Mouse (Mus musculus) embryonic facial prominence, embryonic 14.5 days (tissue): Measurements from ENCODE around the gene Ldah. TPM values are rescaled to one million over a fixed set of nuclear protein-coding genes. Genes with fewer than 3 reads are reported as not detected.
"Not testable (repeated sequence)": the region's sequence is repeated elsewhere in the genome, so short reads cannot be mapped to it uniquely, and the experiment has no call there.

Experiments used
- ATAC-seq: fragments of 200-750 bp; cut with Nextera tagmentation; 2 replicates; pipeline ENCODE4 v1.8.0; 2017; ENCODE audit warnings: low read depth, moderate number of reproducible peaks, moderate TSS enrichment
- DNase-seq: peaks from one replicate; pipeline ENCODE4 v3.0.0-alpha.2; 2015; ENCODE audit warnings: low spot score
- H3K27ac ChIP-seq: fragments of 300-500 bp; sonication (generic); replicated peaks from 2 replicates; pipeline ENCODE4 v1.5.1; 2014; ENCODE audit warnings: low read depth, mild to moderate bottlenecking, low read length, moderate library complexity
- H3K27me3 ChIP-seq: fragments of 300-500 bp; sonication (generic); replicated peaks from 2 replicates; pipeline ENCODE4 v1.6.1; 2014; ENCODE audit warnings: low read length; ENCODE audit not compliant: control insufficient read depth, insufficient read depth
- H3K36me3 ChIP-seq: fragments of 300-500 bp; sonication (generic); 2 replicates; pipeline ENCODE4 v1.6.1; 2014; ENCODE audit warnings: low read length, mixed read lengths; ENCODE audit not compliant: control insufficient read depth, insufficient read depth
- H3K4me1 ChIP-seq: fragments of 300-500 bp; sonication (generic); 2 replicates; pipeline ENCODE4 v1.6.1; 2014; ENCODE audit warnings: antibody characterized with exemption, low read length; ENCODE audit not compliant: control insufficient read depth, insufficient read depth
- H3K4me2 ChIP-seq: fragments of 300-500 bp; sonication (generic); 2 replicates; pipeline ENCODE4 v1.6.1; 2014; ENCODE audit warnings: low read depth, mild to moderate bottlenecking, low read length, moderate library complexity, mixed read lengths
- H3K4me3 ChIP-seq: fragments of 300-500 bp; sonication (generic); 2 replicates; pipeline ENCODE4 v1.5.1; 2014; ENCODE audit warnings: low read depth, mild to moderate bottlenecking, low read length
- H3K9ac ChIP-seq: fragments of 300-500 bp; sonication (generic); 2 replicates; pipeline ENCODE4 v1.6.1; 2014; ENCODE audit warnings: low read depth, mild to moderate bottlenecking, low read length, moderate library complexity, mixed read lengths
- H3K9me3 ChIP-seq: fragments of 300-500 bp; sonication (generic); 2 replicates; pipeline ENCODE4 v1.6.1; 2016; ENCODE audit warnings: low read length; ENCODE audit not compliant: control insufficient read depth
- WGBS: fragments of 180-500 bp; shearing (Covaris S2); extraction: QIAGEN DNeasy Blood & Tissue Kit; methylation state at CpG from one replicate; pipeline ENCODE4 v1.1.7; 2014; 5-methylcytosine and 5-hydroxymethylcytosine counted together
- polyA plus RNA-seq: library from polyadenylated mRNA; unstranded; fragments of >200 nt; fragmentation: Nextera tagmentation; extraction: Ambion mirVana; gene quantifications from 2 replicates; pipeline ENCODE4 v1.2.1, GENCODE M21; 2014

Gene Ldah
- 41.7 and 46.9 TPM in 2 replicates for polyA plus RNA-seq

DNA sequence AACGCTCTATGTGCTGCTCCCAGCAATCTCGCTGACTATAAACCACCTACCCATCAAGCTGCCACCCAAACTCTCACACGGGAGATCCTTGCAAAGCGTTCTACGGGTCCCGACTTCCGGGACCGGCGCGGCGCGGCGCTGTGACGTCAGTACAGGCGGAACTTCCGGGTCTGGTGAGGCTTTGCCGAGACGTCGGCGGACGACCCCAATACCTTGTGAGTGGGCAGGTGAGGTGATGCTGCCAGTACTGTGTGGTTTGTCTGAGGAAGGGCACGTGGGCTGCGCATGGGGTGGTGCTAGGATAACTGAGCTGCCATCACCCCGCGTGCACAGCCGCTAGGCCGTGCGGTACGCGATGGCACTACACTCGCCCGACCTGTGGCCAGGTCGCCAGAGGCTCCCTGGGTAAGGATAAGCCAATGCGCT, at the start of gene Ldah:
Ldah (plus strand) TSS at position 130 of the 426 bp plus-strand sequence.
- H3K9ac ChIP-seq = peak within 1 kb of the TSS; percentile 80
- H3K4me1 ChIP-seq = 0 out of 2 replicates have a peak, but pooled peaks cover 4% of the 10 kb centered on the region
- under 1% methylated on average over 32 of the region's 34 CpGs for WGBS
- 0 out of 2 replicates have a peak, but pooled peaks cover 4% of the 10 kb centered on the region for H3K9me3 ChIP-seq
- H3K27ac ChIP-seq = no peak within 1 kb of the TSS; the same call in 1 of the 2 replicates
- peak within 1 kb of the TSS; percentile 66 for H3K4me2 ChIP-seq
- H3K4me3 ChIP-seq = peak within 1 kb of the TSS; percentile 75
- peak; percentile 98 for ATAC-seq
- no peaks in the 10 kb centered on the region for H3K36me3 ChIP-seq
- DNase-seq = peak; percentile 92
- no peaks in the 10 kb centered on the region for H3K27me3 ChIP-seq

DNA sequence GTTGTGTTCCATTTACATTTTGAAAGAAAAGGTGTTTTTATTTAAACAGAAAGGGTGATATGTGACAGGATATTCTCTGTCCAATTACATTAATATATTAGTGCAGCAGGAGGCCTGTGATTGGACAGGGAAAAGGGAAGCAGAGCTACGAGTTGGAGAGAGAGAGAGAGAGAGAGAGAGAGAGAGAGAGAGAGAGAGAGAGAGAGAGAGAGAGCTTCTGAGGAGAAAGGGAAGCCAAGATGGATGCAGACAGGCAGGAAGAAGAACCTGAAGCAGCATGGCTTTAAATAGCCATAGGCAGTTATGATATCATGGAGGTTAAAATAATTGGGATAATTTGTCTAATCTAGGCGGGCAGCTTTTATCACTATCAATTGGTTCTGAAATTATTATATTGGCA, 40.2 kb upstream of the Ldah start:
- H3K4me3 ChIP-seq = no peak overlapping the region
- H3K27ac ChIP-seq = no peak overlapping the region
- no peaks in the 10 kb centered on the region for H3K36me3 ChIP-seq
- no peaks in the 10 kb centered on the region for H3K9me3 ChIP-seq
- H3K9ac ChIP-seq = no peak overlapping the region
- 55% methylated on average over 2 of the region's 2 CpGs for WGBS
- ATAC-seq (no peak), DNase-seq (no peak)
- H3K4me2 ChIP-seq = no peak overlapping the region
- H3K4me1 ChIP-seq = no peaks in the 10 kb centered on the region
- no peaks in the 10 kb centered on the region for H3K27me3 ChIP-seq

DNA sequence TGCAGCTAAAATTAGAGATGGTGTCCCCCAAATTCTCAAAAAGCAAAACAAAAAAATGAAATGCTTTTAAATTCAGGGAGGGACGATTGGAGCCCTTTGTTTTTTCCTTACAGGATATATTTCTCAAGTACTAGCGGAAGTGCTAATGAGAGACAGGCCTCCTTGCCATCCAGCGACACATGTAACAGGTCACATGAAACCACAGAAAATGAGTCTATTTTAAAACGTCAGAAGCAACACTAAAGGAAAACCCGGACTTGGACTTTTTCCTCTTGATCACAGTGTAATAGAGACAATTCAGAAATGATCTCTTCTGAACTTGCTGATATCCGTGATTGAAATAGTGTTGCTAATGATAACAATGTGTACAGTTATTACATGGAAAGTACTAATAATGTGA, 27.0 kb upstream of the Ldah start:
- H3K4me3 ChIP-seq = no peak overlapping the region
- no peaks in the 10 kb centered on the region for H3K36me3 ChIP-seq
- DNase-seq = peak; percentile 40
- no peak overlapping the region for H3K4me2 ChIP-seq
- WGBS = 26% methylated on average over 6 of the region's 6 CpGs
- H3K4me1 ChIP-seq = no peaks in the 10 kb centered on the region
- H3K27me3 ChIP-seq = no peaks in the 10 kb centered on the region
- ATAC-seq = no peak
- no peaks in the 10 kb centered on the region for H3K9me3 ChIP-seq
- H3K9ac ChIP-seq = no peak overlapping the region
- H3K27ac ChIP-seq = no peak overlapping the region

DNA sequence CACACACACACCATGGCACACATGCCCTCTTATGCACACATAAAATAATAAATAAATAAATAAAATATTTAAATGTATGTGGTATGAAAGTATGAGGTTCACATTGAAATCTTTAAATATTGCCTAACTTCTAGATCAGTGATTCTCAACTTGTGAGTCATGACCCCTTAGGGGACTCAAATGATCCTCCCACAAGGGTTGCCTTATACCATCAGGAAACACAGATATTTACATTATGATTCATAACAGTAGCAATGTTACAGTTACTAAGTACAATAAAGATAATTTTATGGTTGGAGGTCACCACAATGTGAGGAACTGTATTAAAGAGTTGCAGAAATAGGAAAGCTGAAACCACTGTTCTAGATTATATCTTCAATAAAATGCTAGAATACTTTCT, 26.2 kb upstream of the Ldah start:
- no peak overlapping the region for H3K4me2 ChIP-seq
- H3K27ac ChIP-seq = no peak overlapping the region
- DNase-seq (no peak), ATAC-seq (no peak)
- no peak overlapping the region for H3K4me3 ChIP-seq
- no peaks in the 10 kb centered on the region for H3K36me3 ChIP-seq
- H3K27me3 ChIP-seq = no peaks in the 10 kb centered on the region
- no peaks in the 10 kb centered on the region for H3K9me3 ChIP-seq
- H3K4me1 ChIP-seq = no peaks in the 10 kb centered on the region
- no peak overlapping the region for H3K9ac ChIP-seq

DNA sequence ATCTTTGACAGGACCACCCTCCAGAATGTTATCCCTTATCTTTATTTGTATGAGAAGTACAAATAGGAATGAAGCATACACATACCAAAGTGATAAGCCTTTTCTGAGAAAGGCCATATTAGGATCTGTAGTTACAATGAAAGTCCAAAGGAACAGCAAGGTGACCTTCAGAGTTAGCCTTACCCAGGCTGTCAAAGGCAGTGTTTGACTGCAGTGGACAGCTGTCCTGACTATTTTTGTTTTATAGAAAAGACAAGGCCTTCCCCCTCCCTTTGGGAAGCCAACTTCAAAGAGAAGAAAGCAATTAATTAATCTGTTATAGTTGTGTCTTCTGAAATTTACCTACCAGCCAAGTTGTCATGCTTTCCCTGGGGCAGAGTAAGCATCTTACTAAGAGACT, 23.4 kb upstream of the Ldah start:
- no peaks in the 10 kb centered on the region for H3K36me3 ChIP-seq
- no peak overlapping the region for H3K4me3 ChIP-seq
- DNase-seq = no peak
- no peaks in the 10 kb centered on the region for H3K9me3 ChIP-seq
- H3K27ac ChIP-seq = no peak overlapping the region
- H3K27me3 ChIP-seq = no peaks in the 10 kb centered on the region
- H3K9ac ChIP-seq = no peak overlapping the region
- H3K4me1 ChIP-seq = no peaks in the 10 kb centered on the region
- ATAC-seq = no peak
- no peak overlapping the region for H3K4me2 ChIP-seq

DNA sequence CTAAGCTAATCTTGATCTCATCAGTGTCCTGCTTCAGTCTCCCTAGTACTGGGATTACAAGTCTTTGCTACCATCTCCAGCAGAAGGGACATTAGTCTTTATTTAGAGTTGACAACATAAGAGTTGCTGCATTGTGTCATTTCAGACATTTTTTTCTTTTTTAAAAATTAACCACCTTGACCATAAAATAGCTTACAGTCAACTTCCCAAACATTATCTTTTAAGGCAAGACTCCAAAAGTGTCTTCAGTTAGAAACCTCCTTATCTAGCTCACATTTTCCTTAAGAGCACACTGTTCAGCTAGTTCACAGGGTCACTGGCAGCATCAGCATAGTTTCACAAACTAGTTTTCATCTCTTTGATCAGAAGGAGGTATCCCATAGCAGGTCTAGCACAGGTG, 19.7 kb upstream of the Ldah start:
- Histone ChIP-seq H3K36me3 (no peaks in the 10 kb centered on the region), H3K27me3 (no peaks in the 10 kb centered on the region), H3K9me3 (no peaks in the 10 kb centered on the region), H3K9ac (no peak overlapping the region), H3K4me3 (no peak overlapping the region), H3K4me2 (no peak overlapping the region), H3K4me1 (no peaks in the 10 kb centered on the region), H3K27ac (no peak overlapping the region)
- no peak for ATAC-seq
- DNase-seq = no peak

DNA sequence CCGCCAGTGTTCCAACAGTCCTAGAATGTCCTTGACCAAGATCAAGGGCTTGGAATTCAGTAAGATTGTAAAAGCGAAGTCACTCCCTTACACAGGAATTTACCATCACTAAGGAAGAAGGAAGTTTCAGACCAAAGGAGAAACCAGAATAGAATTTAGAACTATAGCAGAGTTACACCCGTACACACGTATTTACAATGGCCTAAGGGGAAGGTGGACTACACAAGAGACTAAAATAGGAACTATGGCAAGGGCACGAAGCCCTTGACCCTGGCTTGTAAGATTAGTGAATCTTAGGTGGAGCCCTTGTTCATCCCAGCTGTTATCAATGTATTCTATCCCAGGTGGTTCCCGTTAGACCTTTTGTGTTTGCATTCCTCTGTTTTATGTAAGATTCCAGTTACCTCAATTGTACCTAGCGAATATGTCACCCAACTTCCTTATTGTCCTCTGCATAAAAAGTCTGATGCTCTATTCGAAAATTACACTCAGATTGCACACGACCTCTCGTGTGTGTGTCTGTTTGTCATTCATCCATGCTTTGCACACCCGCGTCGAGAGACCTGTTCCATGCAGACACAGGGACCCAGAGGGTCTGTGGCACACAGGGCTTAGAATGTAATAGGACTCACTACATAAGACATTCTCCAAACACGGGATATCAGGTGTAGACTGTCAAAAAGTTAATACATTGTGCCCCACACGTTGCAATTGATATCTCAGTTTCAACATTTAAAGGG, 18.9 kb upstream of the Ldah start:
- ATAC-seq, H3K27ac ChIP-seq, H3K4me3 ChIP-seq, H3K4me1 ChIP-seq, H3K4me2 ChIP-seq, DNase-seq, H3K36me3 ChIP-seq, H3K9me3 ChIP-seq, H3K9ac ChIP-seq, H3K27me3 ChIP-seq: not testable (repeated sequence)
- WGBS = 84% methylated on average over 15 of the region's 15 CpGs

DNA sequence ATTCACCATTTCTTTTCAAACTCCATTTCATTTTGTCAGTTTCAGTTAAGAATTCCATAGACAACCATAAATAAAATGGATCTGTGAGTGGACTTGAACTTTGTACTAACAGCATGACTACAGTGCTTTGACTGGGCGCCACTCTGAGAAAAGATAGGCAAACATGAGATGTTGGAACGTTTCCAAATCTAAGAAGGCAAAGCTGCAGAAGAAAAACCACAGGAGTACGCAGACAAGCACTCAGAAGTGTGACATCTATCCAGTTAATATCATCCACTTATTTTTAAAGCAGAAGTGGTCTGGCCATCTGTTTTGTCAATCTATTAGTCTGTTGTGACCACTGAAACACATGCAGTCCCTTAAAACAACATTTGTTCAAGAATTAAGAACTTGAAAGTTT, 18.2 kb upstream of the Ldah start:
- DNase-seq (no peak), ATAC-seq (no peak)
- no peaks in the 10 kb centered on the region for H3K4me1 ChIP-seq
- no peaks in the 10 kb centered on the region for H3K9me3 ChIP-seq
- H3K9ac ChIP-seq = no peak overlapping the region
- H3K36me3 ChIP-seq = no peaks in the 10 kb centered on the region
- no peaks in the 10 kb centered on the region for H3K27me3 ChIP-seq
- 57% methylated on average over 3 of the region's 3 CpGs for WGBS
- H3K27ac ChIP-seq = no peak overlapping the region
- H3K4me2 ChIP-seq = no peak overlapping the region
- H3K4me3 ChIP-seq = no peak overlapping the region

DNA sequence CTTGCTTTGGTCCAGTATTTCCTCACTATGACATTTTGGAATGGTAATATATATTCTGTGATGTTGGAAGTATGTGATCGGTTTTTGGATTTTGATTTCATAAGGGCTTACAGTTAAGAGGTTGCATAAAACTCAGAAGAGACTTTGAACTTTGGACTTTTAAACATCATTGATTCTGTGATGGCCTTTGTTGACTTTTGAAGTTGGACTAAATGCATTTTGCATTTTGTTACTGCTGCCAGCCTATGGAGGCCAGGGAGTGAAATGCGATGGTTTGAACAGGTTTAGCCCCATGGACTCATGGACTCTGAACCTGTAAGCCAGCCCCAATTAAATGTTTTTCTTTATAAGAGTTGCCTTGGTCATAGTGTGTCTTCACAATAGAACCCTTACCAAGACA, 2.2 kb upstream of the Ldah start:
- no peaks in the 10 kb centered on the region for H3K9me3 ChIP-seq
- ATAC-seq (no peak), DNase-seq (no peak)
- 77% methylated on average over 2 of the region's 2 CpGs for WGBS
- no peak overlapping the region for H3K4me3 ChIP-seq
- no peak overlapping the region for H3K9ac ChIP-seq
- no peak overlapping the region for H3K27ac ChIP-seq
- no peak overlapping the region for H3K4me2 ChIP-seq
- no peaks in the 10 kb centered on the region for H3K27me3 ChIP-seq
- no peaks in the 10 kb centered on the region for H3K36me3 ChIP-seq
- 0 out of 2 replicates have a peak, but pooled peaks cover 4% of the 10 kb centered on the region for H3K4me1 ChIP-seq
